Mouse (Mus musculus) ES-Bruce4 (cell line): ENCODE data around the gene Gipc3.

Experiments
- CTCF ChIP-seq: IDR thresholded peaks from one replicate; pipeline ENCODE4 v1.8.1; 2011; ENCODE audit warnings: low read depth, low read length
- EP300 ChIP-seq: IDR thresholded peaks from 2 replicates; pipeline ENCODE4 v1.6.1; 2011; ENCODE audit warnings: low read depth, low read length; ENCODE audit not compliant: insufficient read depth
- POLR2A ChIP-seq: IDR thresholded peaks from one replicate; pipeline ENCODE4 v1.8.1; 2011; ENCODE audit warnings: low read length; ENCODE audit not compliant: insufficient read depth

DNA sequence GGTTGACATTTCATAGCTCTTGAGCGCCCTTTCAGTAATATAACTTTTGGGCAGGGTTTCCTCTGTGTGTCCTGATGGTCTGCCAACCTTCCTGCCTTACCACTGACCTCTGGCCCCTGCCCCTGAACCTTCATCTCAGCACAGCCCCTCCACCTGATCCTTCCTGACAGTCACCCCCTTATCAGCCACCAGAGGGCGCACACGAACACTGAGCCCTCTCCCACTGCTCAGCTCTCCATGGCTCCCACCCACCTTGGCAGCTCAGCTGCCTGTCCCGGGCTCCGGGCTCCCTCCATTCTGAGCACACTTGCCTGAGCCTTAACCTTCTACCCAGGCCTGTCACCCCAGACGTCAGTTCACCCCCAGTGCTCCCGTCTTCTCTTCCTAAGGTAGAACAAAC lies 53.8 kb downstream of the Gipc3 start:
- no peak for TF ChIP-seq POLR2A
- no peak for TF ChIP-seq CTCF
- TF ChIP-seq EP300: no peak
